In genomic region chr3:153501333-153501877, GRCm38 (mm10) we compare ENCODE assay signal across 8 mouse cellular contexts.
DNase-seq lines count a peak whose midpoint lies in the region; ATAC-seq lines count a peak whose summit lies in the region.

No protein-coding gene starts in this region.

- H3K9ac ChIP-seq in forebrain, embryonic 16.5 days (replicated peaks; ENCODE audit: low read depth, low read length): no peak overlapping the region

- no peak overlapping the region for H3K27ac ChIP-seq in forebrain, embryonic 10.5 days
- H3K27ac ChIP-seq in forebrain, embryonic 16.5 days (ENCODE audit: low read length): no peak overlapping the region

- H3K9me3 ChIP-seq in forebrain, embryonic 10.5 days: no peaks in the 10 kb centered on the region
- no peaks in the 10 kb centered on the region for H3K9me3 ChIP-seq in forebrain, embryonic 16.5 days (ENCODE audit: control insufficient read depth, low read length)

- peak; percentile 59 for DNase-seq in forebrain, embryonic 10.5 days (ENCODE audit: extremely low spot score, low spot score)
- DNase-seq in T-cell, adult 2 months (ENCODE audit: low spot score): peak; percentile 21
- DNase-seq in cerebellum, postnatal 14 days: peak; percentile 86 to 96
- peak; percentile 81 for DNase-seq in gastrocnemius, postnatal 10 days
- DNase-seq in layer of hippocampus, postnatal 10 days (ENCODE audit: low spot score in 2 of 2): peak; percentile 84 to 85
- peak; percentile 68 to 77 for DNase-seq in lung, postnatal 4 days
- peak; percentile 4 for DNase-seq in spleen, adult 12 weeks (ENCODE audit: low spot score)

- no peaks in the 10 kb centered on the region for H3K36me3 ChIP-seq in forebrain, embryonic 10.5 days (replicated peaks)
- H3K36me3 ChIP-seq in forebrain, embryonic 16.5 days (ENCODE audit: control insufficient read depth, insufficient read depth): no peaks in the 10 kb centered on the region

- H3K4me3 ChIP-seq in forebrain, embryonic 10.5 days: no peak overlapping the region
- H3K4me3 ChIP-seq in forebrain, embryonic 16.5 days (replicated peaks; ENCODE audit: low read length): no peak overlapping the region

- WGBS in forebrain, embryonic 10.5 days: 58% methylated on average over 3 of the region's 3 CpGs
- 56% methylated on average over 3 of the region's 3 CpGs for WGBS in forebrain, embryonic 16.5 days

- ATAC-seq in forebrain, embryonic 16.5 days: no peak

- H3K4me2 ChIP-seq in forebrain, embryonic 16.5 days (ENCODE audit: low read length): no peak overlapping the region

- no peaks in the 10 kb centered on the region for H3K27me3 ChIP-seq in forebrain, embryonic 10.5 days (ENCODE audit: poor library complexity, severe bottlenecking)
- H3K27me3 ChIP-seq in forebrain, embryonic 16.5 days (replicated peaks; ENCODE audit: control insufficient read depth, insufficient read depth, low read length): no peaks in the 10 kb centered on the region

- H3K4me1 ChIP-seq in forebrain, embryonic 10.5 days: peaks cover 15% of the 10 kb centered on the region
- no peaks in the 10 kb centered on the region for H3K4me1 ChIP-seq in forebrain, embryonic 16.5 days (replicated peaks; ENCODE audit: control insufficient read depth, insufficient read depth, low read length)

Comparison
In these comparisons a context has a peak if more than half of its experiments do, and no peak if none do; other contexts are left out.
1. DNase-seq: peak in every context shown above with its lines; median percentile 91 in cerebellum, postnatal 14 days; 84 in layer of hippocampus, postnatal 10 days; 81 in gastrocnemius, postnatal 10 days; 72 in lung, postnatal 4 days; 59 in forebrain, embryonic 10.5 days; 21 in T-cell, adult 2 months; 4 in spleen, adult 12 weeks.